Mouse (Mus musculus) layer of hippocampus, adult 8-10 months (tissue): ENCODE results near the gene Ptgdr2. TPM values are rescaled to one million over a fixed set of nuclear protein-coding genes. Genes with fewer than 3 reads are reported as not detected.

ENCODE experiments used
- DNase-seq, 2 experiments: peaks; one replicate each; pipeline ENCODE4 v3.0.0; 2022; ENCODE audit warnings: low spot score in 2 of 2
- total RNA-seq, 4 experiments: library from RNA; stranded (reverse); gene quantifications; 2 replicates each; pipeline ENCODE4 v1.2.4; 2022

The Ptgdr2 gene
- total RNA-seq, 4 experiments from 2014 or later, result 0.16 to 0.35 TPM; not detected in 2

DNA sequence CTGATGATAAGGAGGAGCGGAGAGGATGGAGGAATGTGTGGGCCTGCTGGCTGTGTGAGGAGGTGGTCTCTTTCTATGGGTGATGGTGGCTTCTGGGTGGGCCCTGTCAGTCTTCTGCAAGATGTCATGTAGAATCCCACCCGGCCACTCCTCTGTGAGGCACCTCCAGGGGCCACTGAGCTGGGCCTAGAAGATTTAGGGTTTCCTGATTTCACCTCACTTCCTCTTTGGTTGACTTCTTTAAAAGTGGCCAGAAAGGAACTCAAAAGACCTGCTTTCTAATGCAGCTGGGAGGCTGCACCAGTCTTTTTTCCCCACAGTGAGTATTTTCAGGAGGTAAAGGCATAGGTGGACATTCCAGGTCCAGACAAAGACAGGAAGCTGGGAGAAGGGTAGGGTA, 6.3 kb upstream of the Ptgdr2 start:
- no peak for DNase-seq

- DNase-seq, result no peak
Observed at GRCm38 (mm10) chr19:10935029-10935428, 1.9 kb upstream of the Ptgdr2 start.

DNA sequence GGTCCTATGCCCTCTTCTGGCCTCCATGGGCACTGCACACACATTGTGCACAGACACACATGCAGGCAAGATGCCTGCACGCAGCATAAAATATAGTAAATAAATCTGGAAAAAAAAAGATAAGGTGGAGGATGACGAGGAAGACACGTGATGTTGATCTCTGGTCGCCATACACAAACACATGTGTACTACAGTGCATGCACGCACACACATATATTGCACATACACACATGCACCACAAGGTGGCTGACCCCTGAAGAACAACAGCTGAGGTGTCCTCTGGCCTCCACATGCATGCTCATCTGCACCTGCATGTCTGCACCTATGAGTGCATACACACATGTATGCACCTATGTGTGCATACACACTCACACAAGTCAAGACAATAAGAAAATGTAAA, 883 bp upstream of the Ptgdr2 start:
- no peak for DNase-seq

DNA sequence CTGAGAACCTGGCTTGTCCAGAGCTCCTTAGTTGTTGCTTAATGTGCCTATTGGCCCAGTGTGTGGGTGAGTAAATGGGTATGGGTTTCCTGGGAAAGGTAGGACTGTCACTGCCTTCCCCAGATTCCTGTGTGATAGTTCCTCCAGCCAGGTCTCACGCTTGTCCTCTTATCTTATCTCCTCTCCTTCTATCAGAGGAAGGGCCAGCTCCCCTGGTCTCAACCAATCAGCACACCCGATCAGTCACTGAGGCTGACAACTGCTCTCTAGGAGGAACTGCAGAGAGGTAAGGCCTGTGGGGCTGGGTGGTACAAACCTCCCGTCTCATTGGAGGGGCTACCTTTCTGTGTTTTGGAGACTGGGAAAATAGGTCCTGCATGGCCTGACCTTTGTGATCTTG, 1.8 kb downstream of the Ptgdr2 start:
- DNase-seq, result no peak

DNA sequence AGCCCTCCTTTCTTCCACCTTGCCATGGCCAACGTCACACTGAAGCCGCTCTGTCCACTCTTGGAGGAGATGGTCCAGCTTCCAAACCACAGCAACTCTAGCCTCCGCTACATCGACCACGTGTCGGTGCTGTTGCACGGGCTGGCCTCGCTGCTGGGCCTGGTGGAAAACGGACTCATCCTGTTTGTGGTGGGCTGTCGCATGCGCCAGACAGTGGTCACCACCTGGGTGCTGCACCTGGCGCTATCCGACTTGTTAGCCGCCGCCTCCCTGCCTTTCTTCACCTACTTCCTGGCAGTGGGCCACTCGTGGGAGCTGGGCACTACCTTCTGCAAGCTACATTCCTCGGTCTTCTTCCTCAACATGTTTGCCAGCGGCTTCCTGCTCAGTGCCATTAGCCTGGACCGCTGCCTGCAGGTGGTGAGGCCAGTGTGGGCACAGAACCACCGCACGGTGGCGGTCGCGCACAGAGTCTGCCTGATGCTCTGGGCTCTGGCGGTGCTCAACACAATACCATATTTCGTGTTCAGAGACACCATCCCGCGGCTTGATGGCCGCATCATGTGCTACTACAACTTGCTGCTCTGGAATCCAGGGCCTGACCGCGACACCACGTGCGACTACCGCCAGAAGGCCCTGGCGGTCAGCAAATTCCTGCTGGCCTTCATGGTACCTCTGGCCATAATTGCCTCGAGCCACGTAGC, 3.3 kb downstream of the Ptgdr2 start:
- DNase-seq, result peak; percentile 39 to 73

GRCm38 (mm10) chr19:10940801-10941457, 4.0 kb downstream of the Ptgdr2 start:
- no peak for DNase-seq

- DNase-seq, result no peak
Observed at GRCm38 (mm10) chr19:10943955-10944354, 7.0 kb downstream of the Ptgdr2 start.

DNA sequence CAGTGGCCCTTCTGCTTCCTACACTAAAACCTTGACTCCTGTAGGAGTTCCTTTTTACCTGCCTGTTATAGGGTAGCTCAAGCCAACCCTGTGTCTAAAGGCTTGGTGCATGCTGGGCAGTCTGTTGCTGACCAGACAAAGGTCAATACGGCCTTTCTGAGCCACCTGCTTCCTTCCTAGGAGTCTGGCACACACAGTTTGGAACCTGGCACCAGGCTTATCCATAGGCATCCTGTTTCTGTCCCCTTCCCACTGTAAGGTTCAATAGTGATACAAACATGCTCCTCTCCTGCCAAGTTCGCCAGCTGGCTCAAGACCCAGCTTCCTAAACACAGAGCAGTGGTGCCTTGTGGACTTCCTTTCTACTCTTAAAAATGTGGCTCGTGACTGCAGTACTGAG, 9.5 kb downstream of the Ptgdr2 start:
- no peak for DNase-seq

- DNase-seq, result no peak
Observed at GRCm38 (mm10) chr19:10947219-10947618, 10.3 kb downstream of the Ptgdr2 start.

- peak in 1 of 2 experiments; percentile 20 for DNase-seq
Observed at GRCm38 (mm10) chr19:10948416-10948815, 11.5 kb downstream of the Ptgdr2 start.

DNA sequence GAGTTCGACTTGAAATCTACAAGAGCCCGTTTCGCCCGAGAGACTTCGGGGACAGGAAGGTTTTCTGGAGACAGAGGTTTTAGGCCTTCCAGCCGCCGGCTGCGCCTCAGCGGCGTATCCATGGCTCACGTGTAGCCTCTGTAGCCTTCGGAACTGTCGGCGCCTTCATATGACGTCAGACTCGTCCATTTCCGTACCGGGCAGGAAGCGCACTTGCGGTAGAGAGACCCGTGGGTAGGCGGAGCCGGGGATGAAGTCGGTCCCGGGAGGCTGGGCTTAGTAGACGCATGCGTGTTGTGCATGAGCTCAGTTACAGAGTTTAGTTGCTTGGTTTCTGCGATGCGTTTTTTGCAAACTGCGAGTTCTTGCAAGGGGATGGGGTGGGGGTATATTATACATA, 12.2 kb downstream of the Ptgdr2 start, which contains the start of gene Ccdc86:
TSS of gene Ccdc86 (minus strand) at position 155 of the 400 bp plus-strand sequence.
- peak; percentile 95 to 97 for DNase-seq

GRCm38 (mm10) chr19:10949558-10949957, 12.6 kb downstream of the Ptgdr2 start:
- no peak for DNase-seq

GRCm38 (mm10) chr19:10952021-10952939, 15.3 kb downstream of the Ptgdr2 start:
- DNase-seq, result peak in 1 of 2 experiments; percentile 21

DNA sequence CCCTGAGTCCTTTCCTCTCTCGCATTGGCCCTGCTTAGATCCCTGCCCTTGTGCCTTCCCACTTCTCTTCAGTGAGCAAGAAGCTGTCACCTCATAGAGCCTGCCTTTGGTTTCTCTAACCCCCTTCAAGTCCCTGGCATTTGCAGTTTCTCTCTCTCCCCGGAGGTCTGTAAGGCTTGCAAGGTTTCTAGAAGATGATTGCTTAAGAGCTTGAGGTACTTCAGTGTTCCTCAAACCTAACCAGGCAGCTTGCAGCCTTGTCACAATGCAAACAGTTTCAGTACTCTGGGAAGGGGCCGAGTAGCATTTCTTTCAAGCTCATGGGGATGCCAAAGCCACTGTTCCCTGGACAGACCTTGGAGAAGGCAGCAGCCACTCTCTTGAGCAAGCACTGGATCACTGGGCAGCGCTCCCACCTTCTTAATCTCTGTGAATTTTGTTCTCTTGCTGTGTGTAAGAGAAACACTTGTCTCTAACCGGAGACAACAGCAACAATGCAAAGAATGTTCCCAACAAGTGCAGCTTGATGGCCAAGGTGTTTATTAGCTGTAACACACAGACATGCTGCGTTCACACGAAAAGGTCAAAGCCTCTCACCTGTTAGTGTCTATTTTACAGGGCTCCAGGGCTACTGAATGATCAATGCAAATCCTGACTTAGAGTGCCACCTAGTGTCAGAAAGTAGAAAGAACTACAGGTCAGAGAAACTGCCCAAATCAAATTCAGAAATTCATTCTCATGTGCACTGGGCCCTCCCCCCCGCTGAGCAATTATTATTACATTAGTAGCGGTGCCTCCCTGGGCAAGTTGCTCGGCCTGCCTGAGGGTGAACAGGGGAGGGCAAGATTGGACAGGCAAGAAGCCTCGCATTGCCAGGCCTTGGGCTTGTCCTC, 22.4 kb downstream of the Ptgdr2 start:
- DNase-seq, result no peak

GRCm38 (mm10) chr19:10959978-10960346, 23.0 kb downstream of the Ptgdr2 start:
- DNase-seq, result no peak

DNA sequence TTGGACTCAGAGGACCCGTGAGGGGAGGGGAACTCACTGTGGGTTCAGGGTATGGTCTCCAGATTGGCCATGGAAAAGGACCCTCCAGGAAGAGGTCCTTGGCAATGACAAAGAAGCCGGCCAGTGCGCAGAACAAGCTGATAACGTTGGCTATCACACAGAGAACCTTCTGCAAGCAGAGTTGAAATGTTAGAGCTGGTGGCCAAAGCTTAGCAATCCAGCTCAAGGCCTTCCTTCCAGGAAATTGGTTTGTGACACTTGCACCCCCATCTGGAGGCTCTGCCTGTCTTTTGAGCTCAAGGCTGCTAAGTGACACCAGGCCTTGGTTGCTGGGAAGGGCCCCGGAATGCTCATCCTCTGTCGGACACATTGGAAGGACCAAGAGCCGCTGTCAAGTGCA, 28.8 kb downstream of the Ptgdr2 start:
- no peak for DNase-seq

DNA sequence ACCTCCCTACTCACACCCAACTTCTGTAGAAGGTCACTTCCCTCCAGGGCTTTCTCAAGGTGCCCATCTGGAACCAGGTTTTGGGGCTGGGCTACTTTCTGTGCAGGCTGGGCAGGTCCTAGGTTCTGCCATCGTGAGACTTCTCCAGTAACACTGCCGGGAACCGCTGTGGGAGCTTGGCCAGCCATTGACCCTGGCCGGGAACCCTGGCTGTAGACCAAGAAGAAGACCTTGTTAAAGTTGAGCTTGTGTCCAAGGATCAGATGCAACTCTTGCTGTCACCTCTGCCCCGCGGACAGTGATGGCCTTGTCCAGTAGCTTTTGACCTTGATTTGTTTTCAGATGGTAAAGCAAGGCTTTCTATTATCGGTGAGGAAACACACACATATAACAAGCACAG, 31.6 kb downstream of the Ptgdr2 start:
- no peak for DNase-seq

GRCm38 (mm10) chr19:10970457-10970856, 33.5 kb downstream of the Ptgdr2 start:
- DNase-seq, result no peak

- no peak for DNase-seq
Observed at GRCm38 (mm10) chr19:10972660-10973059, 35.7 kb downstream of the Ptgdr2 start.

DNA sequence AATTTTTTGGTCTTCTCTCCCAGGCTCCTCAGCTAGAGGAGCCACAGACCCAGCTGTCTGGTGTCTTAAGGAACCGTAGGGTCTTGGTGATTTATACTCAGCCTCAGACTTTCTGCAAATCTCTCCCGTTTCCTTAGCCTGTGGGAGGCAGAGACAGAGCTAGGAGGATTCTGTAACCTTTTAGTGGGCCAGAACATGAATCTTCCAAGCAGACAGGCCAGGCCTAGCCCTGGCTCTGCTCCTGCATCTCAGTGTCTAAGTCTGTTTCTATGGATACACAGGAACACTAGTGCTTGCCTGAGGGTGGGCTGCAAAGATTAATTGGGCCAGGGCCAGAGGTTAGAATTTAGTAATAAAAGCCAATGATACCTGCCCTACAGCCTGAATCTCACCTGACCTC, 36.2 kb downstream of the Ptgdr2 start:
- no peak for DNase-seq
